Mouse (Mus musculus) WW6 (cell line): Measurements from ENCODE around the gene Il20rb.

Experiments used
- DNase-seq: peaks from one replicate; pipeline ENCODE4 v3.0.0-alpha.2; 2013; ENCODE audit warnings: low read depth, low spot score

The Il20rb gene

DNA sequence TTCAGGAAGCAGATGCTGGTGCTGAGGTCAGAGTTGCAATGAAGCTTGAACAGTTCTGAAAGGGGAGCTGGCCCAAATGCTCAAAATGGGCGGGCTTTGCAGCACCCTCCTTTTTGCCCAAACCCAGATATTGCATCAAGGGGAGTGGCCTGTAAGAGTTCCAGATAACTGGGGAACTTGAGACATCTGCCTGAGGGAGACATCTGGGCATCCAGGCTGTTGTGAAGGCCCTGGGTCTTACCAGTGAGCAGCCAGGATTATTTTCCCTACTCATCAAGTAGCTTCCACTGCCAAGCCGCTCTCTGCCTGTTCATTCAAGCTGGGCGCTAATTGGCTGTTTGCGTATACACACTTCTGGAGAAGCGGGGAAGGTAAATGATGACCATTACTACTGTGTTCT is at the start of gene Il20rb:
Gene Il20rb (minus strand): TSS at position 358 of the 400 bp plus-strand sequence.
- no peak for DNase-seq

DNA sequence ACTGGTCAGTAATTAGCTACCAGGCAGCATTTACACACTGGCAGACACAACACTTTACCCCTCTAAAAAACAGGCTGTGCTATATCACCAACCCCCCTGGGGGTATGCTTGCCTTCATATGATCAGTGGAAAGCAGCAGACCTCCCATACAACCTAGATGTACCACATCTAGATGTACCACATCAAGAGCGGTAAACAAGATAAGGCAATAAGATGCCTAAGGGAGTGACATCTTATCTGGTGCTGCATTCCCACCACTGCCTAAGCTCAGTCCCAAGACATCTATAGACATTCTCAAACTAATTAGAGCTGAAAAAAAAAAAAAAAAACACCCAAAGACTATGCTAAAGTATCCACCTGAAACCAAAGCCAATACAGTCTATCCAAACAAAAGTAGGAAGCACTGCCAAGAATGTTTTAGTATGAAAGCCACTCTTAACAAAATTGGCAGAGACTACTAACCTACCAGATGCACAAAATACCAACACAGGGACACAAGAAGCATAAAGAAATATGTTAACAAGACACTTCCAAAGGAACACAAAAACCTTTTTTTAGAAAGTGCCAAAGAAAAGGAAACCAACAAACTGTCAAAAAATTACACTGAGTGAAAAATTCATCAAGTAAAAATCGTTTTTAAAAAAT is 49.2 kb upstream of the Il20rb start:
- DNase-seq: no peak

DNA sequence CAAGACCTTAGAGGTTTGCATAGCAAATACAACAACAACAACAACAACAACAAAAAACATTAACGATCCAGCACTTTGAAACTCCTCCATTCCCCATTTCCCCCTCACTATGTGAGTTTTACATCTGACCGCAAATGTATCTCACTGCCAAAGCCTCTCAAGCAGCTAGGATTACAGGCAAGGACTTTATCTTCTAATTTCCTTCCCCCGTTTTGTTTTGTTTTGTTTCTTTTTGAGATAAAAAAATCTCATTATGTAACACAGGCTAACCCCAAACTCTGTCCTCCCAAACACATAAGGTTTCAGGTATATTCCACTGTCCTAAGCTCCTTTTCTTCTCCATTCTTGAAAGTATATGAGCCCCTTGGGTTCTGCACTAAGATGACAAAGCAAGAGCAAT is 48.1 kb upstream of the Il20rb start:
- no peak for DNase-seq

DNA sequence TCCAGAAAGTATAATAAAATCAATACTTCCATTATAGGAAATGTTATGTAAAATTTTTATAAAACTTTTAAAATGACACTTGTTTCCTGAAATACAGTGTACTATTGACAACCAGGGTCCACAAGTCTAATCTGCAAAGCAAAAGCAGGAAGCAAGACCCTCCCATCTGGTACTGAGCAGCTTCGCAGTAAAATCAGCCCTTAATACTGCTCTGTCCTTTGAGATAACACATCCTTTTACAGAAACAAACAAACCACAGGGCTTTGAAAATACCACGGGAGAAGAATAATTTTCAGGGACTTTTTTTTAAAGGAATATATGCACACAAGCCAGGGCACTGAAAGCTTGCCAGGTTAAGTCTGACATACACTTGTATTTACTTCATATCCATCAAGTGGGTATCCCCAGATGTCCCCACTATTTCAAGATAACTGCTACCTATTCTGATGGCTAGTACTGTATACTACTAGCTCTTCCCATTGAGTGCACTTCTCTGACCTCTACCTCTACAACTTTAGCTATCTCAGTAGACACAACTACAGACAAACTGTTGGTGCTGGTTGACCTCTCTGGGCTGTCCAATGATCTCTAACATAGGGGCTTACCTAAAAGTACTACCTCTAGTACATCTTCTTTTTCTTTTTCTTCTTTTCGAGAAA is 46.4 kb upstream of the Il20rb start:
- DNase-seq: no peak

DNA sequence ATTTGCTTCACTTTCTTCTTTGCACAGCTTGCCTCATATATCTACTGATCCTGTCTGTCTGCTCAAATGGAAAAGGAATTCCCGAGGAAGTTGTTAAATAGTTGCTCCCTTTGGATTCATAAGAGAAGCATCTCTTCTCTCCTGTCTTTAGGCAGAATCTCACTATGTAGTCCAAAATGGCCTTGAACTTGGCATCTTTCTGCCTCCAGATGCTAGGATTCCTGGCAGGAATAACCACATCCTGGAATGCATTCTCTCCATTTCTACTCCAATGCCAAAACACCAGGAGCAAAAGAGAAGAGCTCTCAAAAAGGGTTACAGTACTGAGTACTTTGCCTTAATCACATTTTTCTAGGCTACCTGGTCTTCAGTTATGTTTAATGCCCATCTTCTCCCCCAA is 44.7 kb upstream of the Il20rb start:
- DNase-seq: no peak

DNA sequence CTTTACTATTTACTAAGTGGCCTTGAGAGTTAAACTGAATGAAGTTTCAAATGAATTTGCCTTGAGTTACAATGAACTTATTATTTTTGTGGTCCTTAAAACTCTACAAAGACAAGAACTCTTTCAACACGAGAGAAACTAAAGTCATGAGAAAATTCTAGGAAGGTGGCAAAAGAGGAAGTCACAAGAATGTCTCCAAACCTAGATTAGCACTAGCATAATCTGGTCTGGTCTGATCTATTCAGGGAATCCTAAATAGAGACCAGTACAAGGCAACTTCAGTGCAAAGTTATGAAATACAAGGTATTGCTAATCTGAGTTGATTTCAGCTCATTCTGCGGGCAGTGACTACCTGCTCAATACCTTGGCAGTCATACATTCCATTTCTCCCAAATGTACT is 38.6 kb upstream of the Il20rb start:
- no peak for DNase-seq

DNA sequence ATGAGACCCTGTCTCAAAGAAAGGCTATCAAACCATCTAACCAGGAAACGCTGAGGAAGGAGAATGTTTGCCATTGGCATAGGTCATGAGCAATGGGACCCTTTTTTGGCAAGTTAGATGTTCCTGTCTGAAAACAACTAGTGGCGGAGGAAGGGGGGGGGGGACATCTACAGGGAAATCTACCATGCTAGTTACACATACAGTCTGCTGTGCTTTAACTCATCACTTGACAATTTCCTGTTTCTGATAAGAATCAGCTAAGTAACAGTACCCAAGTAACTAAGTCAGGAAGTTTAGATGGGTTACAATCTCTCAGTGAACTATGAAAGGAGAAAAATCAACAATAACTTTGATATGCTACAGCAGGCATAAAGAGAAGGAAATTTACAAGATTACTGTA is 35.4 kb upstream of the Il20rb start:
- DNase-seq: no peak

DNA sequence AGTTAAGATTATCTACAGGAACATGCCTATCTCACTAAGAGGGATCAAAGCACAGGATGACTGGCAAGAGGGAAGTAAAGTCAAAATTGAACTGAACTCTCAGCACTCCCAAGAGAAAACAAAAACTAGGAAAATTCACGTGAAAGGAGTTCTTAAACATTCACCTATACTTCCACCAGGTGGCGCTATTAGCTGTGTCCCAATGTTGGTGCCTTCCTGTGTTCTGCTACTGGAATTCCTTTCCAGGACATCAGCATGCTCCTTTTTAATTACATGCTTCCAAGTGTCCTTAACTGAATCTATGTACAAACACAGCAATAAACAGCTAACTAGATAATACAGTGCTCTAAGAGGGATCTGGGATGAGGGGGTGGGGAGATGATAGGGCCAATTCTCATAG is 34.0 kb upstream of the Il20rb start:
- peak; percentile 31 for DNase-seq

DNA sequence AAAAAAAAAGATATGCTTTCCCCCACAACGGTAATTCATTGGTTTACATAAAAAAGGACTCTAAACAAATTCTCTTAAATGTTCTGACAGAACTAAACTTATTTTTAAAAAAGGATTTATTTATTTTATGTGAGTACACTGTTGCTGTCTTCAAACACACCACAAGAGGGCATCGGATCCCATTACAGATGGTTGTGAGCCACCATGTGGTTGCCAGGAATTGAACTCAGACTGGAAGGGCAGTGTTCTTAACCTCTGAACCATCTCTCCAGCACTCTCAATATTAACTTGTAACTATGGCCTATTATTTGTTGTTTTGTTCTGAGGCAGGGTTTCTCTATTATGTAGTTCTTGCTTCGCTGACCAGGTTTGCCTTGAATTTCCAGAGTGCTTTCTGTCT is 33.4 kb upstream of the Il20rb start:
- DNase-seq: no peak

DNA sequence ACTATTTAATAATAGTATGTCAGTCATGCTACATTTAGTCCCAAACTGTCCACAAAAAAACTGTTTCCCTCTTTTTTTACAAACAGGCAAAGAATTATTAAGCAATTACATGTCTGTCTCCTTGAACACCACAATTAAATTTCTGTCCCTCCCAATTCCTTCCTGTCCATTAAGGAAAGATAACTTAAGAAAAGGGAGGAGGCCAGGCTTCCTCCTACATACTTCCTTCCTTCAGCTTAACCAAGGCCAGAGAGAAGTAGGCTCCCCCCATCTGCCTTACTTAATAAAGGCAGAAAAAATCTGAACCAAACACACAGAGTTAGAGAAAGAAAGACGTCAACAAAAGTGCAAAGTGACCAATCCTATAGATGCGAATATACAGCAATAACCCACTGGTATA is 21.0 kb upstream of the Il20rb start:
- DNase-seq: no peak

DNA sequence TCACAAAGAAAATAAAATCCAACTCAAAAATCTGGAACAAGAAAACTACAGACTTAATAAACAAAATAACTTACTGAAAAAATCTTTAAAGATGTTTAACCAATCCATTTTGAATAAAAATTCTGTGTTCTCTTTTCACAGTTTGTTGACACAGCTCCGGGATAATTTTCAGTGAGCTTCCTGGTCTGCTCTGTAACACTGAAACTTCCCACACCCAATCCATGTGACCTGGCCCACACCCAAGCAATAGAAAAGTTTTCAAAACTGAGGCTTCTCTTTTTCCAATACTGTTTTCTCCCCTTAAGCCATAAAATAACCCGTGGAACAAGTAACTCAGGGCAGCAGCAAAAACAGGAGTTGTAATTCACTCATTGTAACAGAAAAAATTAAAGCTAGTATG is 20.1 kb upstream of the Il20rb start:
- no peak for DNase-seq

DNA sequence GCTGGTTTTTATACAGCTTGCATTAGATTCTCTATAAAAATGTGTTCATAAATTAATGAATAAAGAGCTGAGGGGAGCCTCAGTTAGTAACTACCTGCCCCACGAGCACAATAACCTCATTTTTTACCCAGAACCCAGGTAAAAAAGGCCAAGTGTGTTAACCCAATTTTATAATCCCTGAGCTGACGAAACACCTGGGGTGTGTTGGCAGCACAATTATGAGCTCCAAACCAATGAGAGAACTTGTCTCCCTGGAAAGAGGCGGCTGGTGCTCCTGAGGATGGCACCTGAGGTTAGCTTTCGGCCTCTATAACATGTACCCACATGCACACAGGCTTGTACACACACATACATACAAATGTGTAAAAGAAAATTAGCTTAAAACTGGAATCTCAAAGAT is 18.9 kb upstream of the Il20rb start:
- no peak for DNase-seq

DNA sequence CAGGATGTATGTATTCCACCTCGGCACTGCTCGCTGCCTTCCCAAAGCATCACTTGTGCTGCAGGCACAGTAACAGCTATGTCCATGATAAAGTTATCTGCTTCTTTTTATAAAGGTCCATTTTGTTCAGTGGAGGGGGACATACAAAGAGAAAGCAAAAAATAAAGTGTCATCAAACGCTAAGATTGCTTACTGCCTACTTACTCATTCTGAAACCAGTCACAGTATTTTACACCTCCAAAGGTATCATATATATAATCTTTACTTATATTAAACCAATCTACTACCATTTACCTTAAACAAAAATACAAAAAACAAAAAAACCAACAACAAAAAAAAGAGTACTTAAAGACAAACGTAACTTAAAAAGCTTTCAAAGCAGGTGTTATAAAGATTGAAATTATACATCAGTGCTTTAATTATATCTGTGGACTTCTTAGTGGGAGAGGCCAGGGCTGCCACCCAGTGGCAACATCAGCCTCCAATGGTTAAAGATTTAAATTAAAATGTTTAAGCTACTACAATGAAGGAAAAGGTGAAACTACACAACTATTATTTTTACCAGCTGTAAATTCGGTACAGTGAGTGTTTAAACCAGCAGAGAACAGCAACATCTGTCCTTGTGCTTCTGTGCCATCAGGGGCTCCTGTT is 7.1 kb upstream of the Il20rb start:
- DNase-seq: no peak

DNA sequence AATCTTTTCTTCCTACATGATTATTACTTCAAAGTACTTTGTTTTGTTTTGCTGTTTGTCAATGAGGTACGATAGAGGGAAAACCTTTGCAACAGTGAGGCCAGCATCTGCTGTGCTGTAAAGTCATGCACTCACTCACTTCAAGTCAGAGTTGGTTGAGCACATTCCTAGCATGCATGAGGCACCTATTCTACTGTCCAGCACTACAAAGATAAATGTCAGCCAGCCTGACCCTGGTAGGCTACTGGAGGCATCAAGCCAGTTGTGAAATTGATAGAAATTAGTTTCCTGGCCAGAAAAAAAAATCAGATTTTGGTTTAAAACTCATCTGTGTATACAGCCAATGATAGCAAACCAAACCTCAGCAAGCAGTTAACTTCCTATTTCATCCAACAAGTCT is 4.8 kb upstream of the Il20rb start:
- DNase-seq: no peak

DNA sequence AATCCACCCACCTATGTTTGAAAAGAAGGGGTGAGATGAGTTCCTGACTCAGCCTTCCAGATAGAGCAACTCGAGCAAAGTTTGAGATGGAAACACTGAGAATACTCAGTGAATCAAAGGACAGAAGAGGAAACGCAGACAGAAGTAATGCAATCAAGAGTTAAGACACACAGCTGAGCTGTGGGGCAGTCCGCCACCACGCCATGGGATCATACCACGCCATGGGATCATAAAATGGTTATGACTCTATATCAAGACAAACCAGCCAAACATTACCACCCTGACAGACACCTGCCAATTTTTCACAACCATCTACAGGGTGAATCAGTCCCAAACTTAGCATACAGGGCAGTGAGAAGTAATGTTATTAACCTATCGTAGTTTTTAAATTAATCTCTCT is 2.4 kb upstream of the Il20rb start:
- DNase-seq: no peak

DNA sequence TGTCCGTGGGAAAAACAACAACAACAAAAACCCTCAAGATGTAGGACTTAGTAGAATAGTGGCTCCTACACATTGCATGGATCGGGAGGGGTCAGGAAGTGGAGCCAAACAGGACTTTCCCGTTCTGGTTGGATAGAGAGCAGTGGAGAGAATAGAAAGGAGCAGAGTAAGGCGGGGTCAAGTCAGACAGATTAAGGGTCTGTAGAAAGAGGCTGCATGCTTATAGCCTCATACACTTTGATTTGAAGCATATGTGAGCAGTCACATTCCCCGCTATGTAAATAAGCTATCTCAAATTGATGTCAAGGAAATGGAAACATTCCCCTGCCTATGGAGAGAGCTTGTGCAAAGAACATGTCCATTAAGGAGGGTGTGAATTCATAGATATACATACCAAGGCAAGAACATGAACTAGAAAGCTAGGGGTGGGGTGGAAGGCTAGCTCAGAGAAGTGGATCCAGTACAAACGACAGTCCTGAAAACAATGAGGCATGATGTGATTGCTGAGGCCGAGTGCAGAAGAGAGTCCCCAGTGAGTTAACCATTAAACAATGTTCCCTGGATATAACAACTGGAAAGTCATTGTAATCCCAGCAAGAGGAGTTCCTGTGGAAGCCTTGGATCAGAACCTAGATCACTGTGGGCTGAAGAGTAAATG is 1.6 kb upstream of the Il20rb start:
- DNase-seq: no peak

DNA sequence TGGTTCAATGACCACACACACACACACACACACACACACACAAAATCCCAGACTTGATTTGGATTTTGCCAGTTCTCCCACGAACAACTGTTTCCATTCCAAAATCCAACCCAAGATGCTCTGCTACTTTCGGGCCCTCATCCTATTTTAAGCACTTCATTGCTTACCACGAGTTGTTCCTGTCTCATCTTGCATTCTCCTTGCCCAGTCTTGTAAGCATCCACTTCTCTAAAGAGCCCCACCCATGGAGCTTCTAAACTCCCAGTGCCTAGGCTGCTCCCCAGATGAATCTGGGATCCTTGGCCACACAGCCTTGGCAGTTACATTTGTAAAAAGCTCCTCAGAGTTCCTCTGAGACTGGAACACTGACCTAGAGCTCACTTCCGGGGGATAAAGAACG is 3.3 kb downstream of the Il20rb start:
- DNase-seq: no peak

DNA sequence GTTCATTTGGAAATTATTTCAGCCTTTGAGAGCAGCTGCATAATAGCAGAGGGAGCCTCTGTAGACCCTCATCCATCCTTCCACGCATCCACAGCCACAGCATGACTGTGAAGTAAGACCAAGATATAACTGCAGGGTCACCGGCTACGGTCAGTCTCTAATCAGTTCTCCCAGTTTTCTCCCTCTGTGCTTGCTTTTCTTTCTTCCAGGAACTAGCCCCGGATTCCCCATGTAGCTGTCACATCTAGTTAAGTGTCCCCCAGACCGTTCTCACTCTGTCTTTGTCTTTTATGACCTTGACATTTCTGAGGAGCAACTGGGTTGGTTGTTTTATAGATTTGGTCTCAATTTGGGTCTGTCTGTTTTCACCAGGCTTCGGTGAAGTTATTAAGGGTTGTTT is 5.0 kb downstream of the Il20rb start:
- no peak for DNase-seq

DNA sequence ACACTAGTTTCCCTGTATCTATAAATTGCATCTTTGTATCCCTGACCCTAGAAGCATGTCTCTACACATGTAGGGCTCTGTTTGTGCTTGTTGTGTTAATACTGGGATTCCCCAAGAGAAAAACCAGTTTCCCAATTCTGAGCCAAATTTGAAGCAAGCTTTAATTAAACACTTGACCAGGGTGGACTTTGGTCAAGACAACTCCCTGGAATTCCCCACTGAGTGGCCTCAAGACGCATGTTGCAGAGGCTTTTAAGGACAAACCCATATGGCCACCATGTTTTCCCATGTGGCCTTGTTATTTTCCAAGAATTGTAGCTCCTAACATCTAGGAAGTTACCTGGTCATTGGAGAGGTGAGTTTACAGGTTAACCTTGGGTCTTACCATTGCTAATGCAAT is 12.5 kb downstream of the Il20rb start:
- no peak for DNase-seq

DNA sequence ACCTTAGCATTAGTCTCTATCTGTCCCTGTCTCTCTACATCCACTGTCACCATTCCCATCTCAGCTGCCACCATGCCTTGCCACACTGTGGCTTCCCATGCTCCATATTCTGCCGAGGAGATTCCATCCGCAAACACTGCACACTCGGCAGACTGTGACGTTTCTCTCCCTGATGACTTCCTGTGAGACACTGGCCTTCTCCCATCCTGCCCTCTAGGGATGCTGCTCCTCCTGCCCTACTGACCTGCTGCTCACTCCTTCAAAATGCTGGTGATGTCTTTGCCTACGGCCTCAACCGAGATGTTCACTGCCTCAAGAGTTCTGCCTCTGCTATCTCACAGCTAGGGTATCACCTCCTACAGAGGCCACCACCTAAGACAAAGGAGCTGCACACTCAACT is 13.2 kb downstream of the Il20rb start:
- no peak for DNase-seq

DNA sequence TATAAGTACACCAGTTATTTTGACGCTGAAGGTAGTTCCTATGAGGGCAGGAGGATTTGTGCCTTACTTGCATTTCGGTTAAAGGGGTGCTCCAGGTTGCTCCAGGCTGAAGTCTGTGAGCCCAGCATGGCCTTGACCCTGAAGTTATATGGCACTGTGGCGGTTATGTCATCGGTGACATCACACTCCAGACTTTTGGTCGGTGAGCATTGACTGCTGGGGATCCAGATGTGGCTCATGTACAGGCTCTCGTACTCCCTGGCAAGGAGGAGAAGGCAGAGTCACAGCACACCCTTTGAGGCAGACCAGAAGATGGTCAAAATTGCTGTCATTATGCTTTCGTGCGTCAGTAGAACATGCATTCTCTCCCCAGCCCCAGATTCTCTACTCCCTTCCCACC is 13.7 kb downstream of the Il20rb start:
- DNase-seq: no peak

DNA sequence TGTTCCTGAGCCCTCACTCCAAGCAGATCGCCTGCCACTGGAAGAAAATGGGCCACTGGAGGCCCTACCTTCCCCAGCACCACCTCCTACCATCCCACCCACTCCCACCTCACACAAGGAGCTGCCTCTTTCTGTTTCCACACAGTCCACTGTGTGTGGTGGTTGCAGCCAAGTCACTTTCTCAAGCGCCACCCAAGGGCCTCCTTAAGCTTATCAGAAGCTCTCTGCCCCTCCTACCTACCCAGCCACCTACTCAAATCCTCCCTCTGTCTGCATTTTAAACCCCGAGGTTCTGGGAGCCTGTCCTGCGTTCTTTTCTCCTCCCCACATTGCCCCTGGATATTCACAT is 15.0 kb downstream of the Il20rb start:
- DNase-seq: no peak
